Comparison of ENCODE assay signal across 9 mouse cellular contexts in genomic region chr8:105634771-105635458, GRCm38 (mm10). TPM values are rescaled to one million over a fixed set of nuclear protein-coding genes. Genes with fewer than 3 reads are reported as not detected.
DNase-seq lines count a peak whose midpoint lies in the region; ATAC-seq and TF ChIP-seq lines count a peak whose summit lies in the region.
"Had no signal": no experiment of that assay in that cellular context is flagged by ENCODE, and none has a peak within 500 bp of the region (broad histone marks: within the 10 kb centered on the region; RNA-seq: fewer than 3 reads in every experiment).

No protein-coding gene starts in this region.

- H3K27me3 ChIP-seq in heart, embryonic 13.5 days (replicated peaks), result no peaks in the 10 kb centered on the region
- no peaks in the 10 kb centered on the region for H3K27me3 ChIP-seq in ES-Bruce4 (ENCODE audit: control insufficient read depth, insufficient read depth, low read length, poor library complexity, severe bottlenecking)
- H3K27me3 ChIP-seq in hindbrain, embryonic 13.5 days, result no peaks in the 10 kb centered on the region
- H3K27me3 ChIP-seq in midbrain, embryonic 13.5 days, result no peaks in the 10 kb centered on the region

- H3K4me1 ChIP-seq in heart, embryonic 13.5 days, result peaks cover 33% of the 10 kb centered on the region
- peaks cover 2% of the 10 kb centered on the region for H3K4me1 ChIP-seq in ES-Bruce4 (ENCODE audit: control insufficient read depth, insufficient read depth, low read length)
- H3K4me1 ChIP-seq in hindbrain, embryonic 13.5 days (replicated peaks), result peaks cover 33% of the 10 kb centered on the region
- H3K4me1 ChIP-seq in midbrain, embryonic 13.5 days (replicated peaks), result peaks cover 33% of the 10 kb centered on the region

- ATAC-seq in heart, embryonic 13.5 days (ENCODE audit: extremely low read depth, insufficient number of reproducible peaks, low FRiP score, low TSS enrichment), result no peak
- ATAC-seq in hindbrain, embryonic 13.5 days (ENCODE audit: low FRiP score), result no peak
- no peak for ATAC-seq in midbrain, embryonic 13.5 days

- no peak for TF ChIP-seq POLR2A in ES-Bruce4 (IDR thresholded peaks at IDR 0.05; ENCODE audit: insufficient read depth, low read length)

- DNase-seq in heart, postnatal 14 days, result no peak
- no peak for DNase-seq in embryo, embryonic 11 days
- DNase-seq in embryo, embryonic 9.5 days (ENCODE audit: extremely low spot score), result no peak
- no peak for DNase-seq in ovary, postnatal 36 days (ENCODE audit: low spot score)

- peak overlapping the region; percentile 82 for H3K4me3 ChIP-seq in heart, embryonic 13.5 days
- H3K4me3 ChIP-seq in ES-Bruce4 (ENCODE audit: low read depth, low read length), result no peak overlapping the region
- H3K4me3 ChIP-seq in hindbrain, embryonic 13.5 days, result no peak overlapping the region; the same call in 1 of the 2 replicates
- peak overlapping the region; percentile 86 for H3K4me3 ChIP-seq in midbrain, embryonic 13.5 days (replicated peaks)

- H3K4me2 ChIP-seq in heart, embryonic 13.5 days, result peak overlapping the region; percentile 95
- H3K4me2 ChIP-seq in hindbrain, embryonic 13.5 days, result peak overlapping the region; percentile 94
- H3K4me2 ChIP-seq in midbrain, embryonic 13.5 days (replicated peaks), result peak overlapping the region; percentile 86

- no peak for TF ChIP-seq EP300 in ES-Bruce4 (IDR thresholded peaks at IDR 0.05; ENCODE audit: insufficient read depth, low read depth, low read length)

- TF ChIP-seq CTCF in ES-Bruce4 (IDR thresholded peaks at IDR 0.05; ENCODE audit: low read depth, low read length), result no peak

- 76% methylated on average over 2 of the region's 2 CpGs for WGBS in heart, embryonic 13.5 days
- WGBS in hindbrain, embryonic 13.5 days, result 89% methylated on average over 2 of the region's 2 CpGs
- 95% methylated on average over 2 of the region's 2 CpGs for WGBS in midbrain, embryonic 13.5 days

- H3K27ac ChIP-seq in heart, embryonic 13.5 days (replicated peaks), result no peak overlapping the region
- H3K27ac ChIP-seq in ES-Bruce4 (ENCODE audit: insufficient read depth, low read length), result peak overlapping the region; percentile 75
- H3K27ac ChIP-seq in hindbrain, embryonic 13.5 days, result no peak overlapping the region
- H3K27ac ChIP-seq in midbrain, embryonic 13.5 days, result no peak overlapping the region

- H3K9ac ChIP-seq in heart, embryonic 13.5 days, result peak overlapping the region; percentile 99
- H3K9ac ChIP-seq in ES-Bruce4 (ENCODE audit: low read depth, poor library complexity, severe bottlenecking), result peak overlapping the region; percentile 100
- H3K9ac ChIP-seq in hindbrain, embryonic 13.5 days, result peak overlapping the region; percentile 99
- H3K9ac ChIP-seq in midbrain, embryonic 13.5 days (replicated peaks), result no peak overlapping the region

- intact Hi-C loops in heart, postnatal 14 days (cut with DNase I), result loop anchor here (5.0 kb wide), 1 partner anchor 52 kb away; the partner anchor contains the start of gene Carmil2

- peaks cover 7% of the 10 kb centered on the region for H3K36me3 ChIP-seq in heart, embryonic 13.5 days
- no peaks in the 10 kb centered on the region for H3K36me3 ChIP-seq in ES-Bruce4 (ENCODE audit: control insufficient read depth, insufficient read depth, low read length, poor library complexity, severe bottlenecking)
- H3K36me3 ChIP-seq in hindbrain, embryonic 13.5 days, result peaks cover 4% of the 10 kb centered on the region
- H3K36me3 ChIP-seq in midbrain, embryonic 13.5 days, result peaks cover 4% of the 10 kb centered on the region; the same call in 1 of the 2 replicates

- no peaks in the 10 kb centered on the region for H3K9me3 ChIP-seq in heart, embryonic 13.5 days
- H3K9me3 ChIP-seq in ES-Bruce4 (replicated peaks; ENCODE audit: control insufficient read depth, insufficient read depth, low read length, poor library complexity, severe bottlenecking), result no peaks in the 10 kb centered on the region
- no peaks in the 10 kb centered on the region for H3K9me3 ChIP-seq in hindbrain, embryonic 13.5 days
- H3K9me3 ChIP-seq in midbrain, embryonic 13.5 days, result no peaks in the 10 kb centered on the region

RNA-seq across cellular contexts. Expression of gene Ctcf, which starts 1.5 kb away (rescaled TPM):
- 67.1 and 76.2 TPM in 2 replicates for polyA plus RNA-seq in heart, embryonic 13.5 days (2015; fragmentation: Nextera tagmentation; extraction: Ambion mirVana)
- 10 to 100 TPM; 43.8 to 44.6 TPM for total RNA-seq in heart, postnatal 14 days (2021)
- 105 and 123 TPM in 2 replicates for polyA plus RNA-seq in ES-Bruce4 (2011; ENCODE audit: insufficient read depth, insufficient read length, low read depth, missing spikeins)
- 114 and 120 TPM in 2 replicates for polyA plus RNA-seq in hindbrain, embryonic 13.5 days (2015; fragmentation: Nextera tagmentation; extraction: Ambion mirVana)
- 135 and 136 TPM in 2 replicates for polyA plus RNA-seq in midbrain, embryonic 13.5 days (2015; fragmentation: Nextera tagmentation; extraction: Ambion mirVana)

RNA-seq across cellular contexts. Expression of gene Agrp, which starts 2.3 kb away (rescaled TPM):
- 0.23 TPM in 1 of 2 replicates, not detected in the other for polyA plus RNA-seq in heart, embryonic 13.5 days (2015; fragmentation: Nextera tagmentation; extraction: Ambion mirVana)
- total RNA-seq in heart, postnatal 14 days (2021), result not detected
- polyA plus RNA-seq in ES-Bruce4 (2011; ENCODE audit: insufficient read depth, insufficient read length, low read depth, missing spikeins), result not detected in 2 replicates
- polyA plus RNA-seq in hindbrain, embryonic 13.5 days (2015; fragmentation: Nextera tagmentation; extraction: Ambion mirVana), result 0.43 and 1.2 TPM in 2 replicates
- 0.80 and 1.1 TPM in 2 replicates for polyA plus RNA-seq in midbrain, embryonic 13.5 days (2015; fragmentation: Nextera tagmentation; extraction: Ambion mirVana)
- total RNA-seq: left cerebral cortex, postnatal 36 days had no signal

RNA-seq across cellular contexts. Expression of gene Ripor1, which starts 29.9 kb away (rescaled TPM):
- polyA plus RNA-seq in heart, embryonic 13.5 days (2015; fragmentation: Nextera tagmentation; extraction: Ambion mirVana), result 32.1 and 32.5 TPM in 2 replicates
- 10 to 100 TPM; 46.0 to 49.0 TPM for total RNA-seq in heart, postnatal 14 days (2021)
- 26.5 and 27.5 TPM in 2 replicates for polyA plus RNA-seq in ES-Bruce4 (2011; ENCODE audit: insufficient read depth, insufficient read length, low read depth, missing spikeins)
- 26.6 and 27.1 TPM in 2 replicates for polyA plus RNA-seq in hindbrain, embryonic 13.5 days (2015; fragmentation: Nextera tagmentation; extraction: Ambion mirVana)
- 22.6 and 25.9 TPM in 2 replicates for polyA plus RNA-seq in midbrain, embryonic 13.5 days (2015; fragmentation: Nextera tagmentation; extraction: Ambion mirVana)

RNA-seq across cellular contexts. Expression of gene Carmil2, which starts 51.2 kb away (rescaled TPM):
- polyA plus RNA-seq in heart, embryonic 13.5 days (2015; fragmentation: Nextera tagmentation; extraction: Ambion mirVana), result 0.27 TPM in 2 replicates
- total RNA-seq in heart, postnatal 14 days (2021), result 1 to 10 TPM in 1 of 2 experiments, under 1 TPM in 1; 0.69 to 5.7 TPM
- polyA plus RNA-seq in ES-Bruce4 (2011; ENCODE audit: insufficient read depth, insufficient read length, low read depth, missing spikeins), result 4.7 and 5.6 TPM in 2 replicates
- polyA plus RNA-seq in hindbrain, embryonic 13.5 days (2015; fragmentation: Nextera tagmentation; extraction: Ambion mirVana), result 16.2 TPM in 2 replicates
- 11.0 and 12.5 TPM in 2 replicates for polyA plus RNA-seq in midbrain, embryonic 13.5 days (2015; fragmentation: Nextera tagmentation; extraction: Ambion mirVana)

Comparison
In these comparisons a context has a peak if more than half of its experiments do, and no peak if none do; other contexts are left out.
1. H3K4me3 ChIP-seq: peak in heart, embryonic 13.5 days (single experiment) and midbrain, embryonic 13.5 days (single experiment); none in ES-Bruce4 (single experiment) and hindbrain, embryonic 13.5 days (single experiment).
2. Peak in every context shown above with its lines, with median percentiles within 50 percentile points of each other: H3K4me2 ChIP-seq.